Mouse (Mus musculus) heart, postnatal 14 days (tissue): ENCODE measurements at regions not wholly inside any gene's neighbourhood (a gene's known extent, or its start where the extent isn't known, plus 50 kb on each side); places are given as distances from the start of the nearest gene placed in this dataset.

Experiments used
- DNase-seq, 2 experiments: peaks; one replicate each; pipeline ENCODE4 v3.0.0; 2021 to 2022
- intact Hi-C: fragments of 180-260 bp; cut with DNase I; formaldehyde crosslinking; loops from one replicate; pipeline ENCODE4 v1.15.1; 2025

GRCm38 (mm10) chr16:44674198-44674597 lies 49.9 kb upstream of the Nepro start:
- intact Hi-C loops, result no loop called here

GRCm38 (mm10) chr16:44672422-44672819 lies 51.7 kb upstream of the Nepro start:
- no peak for DNase-seq
- intact Hi-C loops, result no loop called here

More at GRCm38 (mm10) chr16:44674198-44674597, 49.9 kb upstream of the Nepro start:
- DNase-seq, result no peak

- intact Hi-C loops, result no loop called here
- no peak for DNase-seq
Observed at GRCm38 (mm10) chr16:44671551-44672421, 52.3 kb upstream of the Nepro start.

GRCm38 (mm10) chr16:44668061-44668460 lies 56.0 kb upstream of the Nepro start:
- DNase-seq, result no peak
- intact Hi-C loops, result no loop called here

GRCm38 (mm10) chr16:44667118-44667517 lies 57.0 kb upstream of the Nepro start:
- intact Hi-C loops, result no loop called here
- no peak for DNase-seq

- DNase-seq, result no peak
- intact Hi-C loops, result no loop called here
Observed at GRCm38 (mm10) chr16:44666431-44666997, 57.6 kb upstream of the Nepro start.

GRCm38 (mm10) chr16:44665491-44665931 lies 58.6 kb upstream of the Nepro start:
- DNase-seq, result no peak
- intact Hi-C loops, result no loop called here

- intact Hi-C loops, result no loop called here
- DNase-seq, result no peak
Observed at GRCm38 (mm10) chr16:44662966-44663600, 61.0 kb upstream of the Nepro start.

- intact Hi-C loops, result no loop called here
- no peak for DNase-seq
Observed at GRCm38 (mm10) chr16:44660996-44661876, 62.9 kb upstream of the Nepro start.

GRCm38 (mm10) chr16:44658306-44658705 lies 65.8 kb upstream of the Nepro start:
- intact Hi-C loops, result no loop called here
- DNase-seq, result no peak

- DNase-seq, result no peak
- intact Hi-C loops, result no loop called here
Observed at GRCm38 (mm10) chr16:44656181-44656580, 67.9 kb upstream of the Nepro start.

GRCm38 (mm10) chr16:44655306-44655705 lies 68.8 kb upstream of the Nepro start:
- intact Hi-C loops, result no loop called here

GRCm38 (mm10) chr16:44648547-44649223 lies 75.4 kb upstream of the Nepro start:
- intact Hi-C loops, result loop anchor here (10.0 kb wide), 1 partner anchor 46 kb away; no protein-coding TSS in a partner anchor
- DNase-seq, result no peak

More at GRCm38 (mm10) chr16:44655306-44655705, 68.8 kb upstream of the Nepro start:
- DNase-seq, result no peak

GRCm38 (mm10) chr16:44643992-44644391 lies 80.1 kb upstream of the Nepro start:
- intact Hi-C loops, result loop anchor here (1.0 to 10.0 kb wide), 2 partner anchors 51 to 160 kb away; no protein-coding TSS in a partner anchor
- no peak for DNase-seq

GRCm38 (mm10) chr16:44637100-44637499 lies 78.4 kb upstream of the Boc start:
- intact Hi-C loops, result no loop called here
- no peak for DNase-seq

- no peak for DNase-seq
- intact Hi-C loops, result loop anchor here (5.0 kb wide), 1 partner anchor 77 kb away; the partner anchor contains the start of gene Boc
Observed at GRCm38 (mm10) chr16:44634486-44634885, 75.8 kb upstream of the Boc start.

- no peak for DNase-seq
- intact Hi-C loops, result loop anchor here (5.0 kb wide), 1 partner anchor 76 kb away; the partner anchor contains the start of gene Boc
Observed at GRCm38 (mm10) chr16:44633059-44633667, 74.5 kb upstream of the Boc start.

GRCm38 (mm10) chr16:44632330-44633058 lies 73.8 kb upstream of the Boc start:
- peak; percentile 54 to 60 for DNase-seq
- intact Hi-C loops, result loop anchor here (5.0 kb wide), 1 partner anchor 75 kb away; the partner anchor contains the start of gene Boc
